Mouse (Mus musculus) mature B cell (primary cell): Measurements from ENCODE around the gene Rpl22l1.
"Not testable (repeated sequence)": the region's sequence is repeated elsewhere in the genome, so short reads cannot be mapped to it uniquely, and the experiment has no call there.

ENCODE experiments used
- in situ Hi-C: fragments of 300-500 bp; cut with MboI; formaldehyde crosslinking; loops from 2 replicates; pipeline ENCODE4 v1.14.3; 2019

Gene Rpl22l1

DNA sequence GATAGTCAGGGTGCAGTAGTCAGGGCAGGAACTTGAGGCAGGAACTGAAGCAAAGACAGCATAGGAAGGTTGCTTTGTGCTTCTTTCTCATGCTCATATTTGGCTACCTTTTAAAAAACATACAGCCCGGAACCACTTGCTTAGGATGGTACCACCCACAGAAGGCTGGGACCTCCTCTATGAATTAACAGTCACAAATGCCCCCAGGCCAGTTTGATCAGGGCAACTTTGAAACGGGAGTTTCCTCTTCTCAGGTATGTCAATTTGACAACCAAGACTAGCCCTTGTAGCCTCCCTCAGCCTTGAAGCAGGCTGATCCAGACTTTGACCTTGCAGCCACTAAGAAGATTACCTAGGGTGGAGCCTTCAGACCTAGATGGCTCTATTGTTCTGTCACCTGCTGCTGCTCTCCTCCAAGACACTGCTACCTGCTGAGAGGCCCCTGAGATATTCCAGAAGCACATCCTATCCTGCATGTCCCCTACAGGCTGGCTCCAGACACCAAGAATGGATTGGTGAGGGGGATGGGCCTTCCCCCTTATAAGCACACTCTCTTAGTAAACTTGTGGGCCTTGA is 31.6 kb downstream of the Rpl22l1 start:
- in situ Hi-C loops, result no loop called here

DNA sequence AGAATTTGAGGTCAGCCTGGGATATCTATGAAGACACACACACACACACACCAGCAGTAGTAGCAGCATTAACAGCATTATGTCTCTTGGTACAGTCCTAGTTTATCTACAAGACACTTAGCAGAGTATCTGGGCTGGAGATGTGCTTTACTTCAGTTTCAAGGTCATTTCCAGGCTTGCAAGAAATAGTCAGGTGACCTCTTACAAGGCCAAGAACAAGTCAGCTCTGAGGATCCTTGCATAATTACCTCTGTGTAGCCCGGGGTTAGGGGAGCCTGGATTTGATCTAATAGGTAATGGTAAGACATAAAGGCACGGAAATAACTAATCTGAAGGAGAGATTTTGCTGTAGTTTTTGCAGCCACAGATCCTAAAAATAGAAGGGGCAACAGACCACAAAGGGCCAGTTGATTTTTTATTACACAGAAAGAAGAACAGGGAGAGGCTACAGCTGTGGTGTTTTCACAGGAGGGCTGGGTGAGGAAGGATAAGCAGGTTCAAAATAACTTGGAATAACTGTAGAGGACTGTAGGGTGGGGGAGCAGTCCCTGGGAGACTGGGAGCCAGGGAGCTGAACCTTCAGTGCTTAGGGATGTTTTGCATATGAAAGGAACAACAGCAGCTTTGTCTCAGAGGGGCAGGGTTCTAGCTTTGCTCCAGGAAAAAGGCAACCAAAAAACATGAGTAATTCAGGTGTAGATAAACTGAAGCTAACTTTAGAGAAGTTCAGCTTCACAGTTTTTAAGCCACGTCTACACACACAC is 36.8 kb downstream of the Rpl22l1 start:
- in situ Hi-C loops, result no loop called here

DNA sequence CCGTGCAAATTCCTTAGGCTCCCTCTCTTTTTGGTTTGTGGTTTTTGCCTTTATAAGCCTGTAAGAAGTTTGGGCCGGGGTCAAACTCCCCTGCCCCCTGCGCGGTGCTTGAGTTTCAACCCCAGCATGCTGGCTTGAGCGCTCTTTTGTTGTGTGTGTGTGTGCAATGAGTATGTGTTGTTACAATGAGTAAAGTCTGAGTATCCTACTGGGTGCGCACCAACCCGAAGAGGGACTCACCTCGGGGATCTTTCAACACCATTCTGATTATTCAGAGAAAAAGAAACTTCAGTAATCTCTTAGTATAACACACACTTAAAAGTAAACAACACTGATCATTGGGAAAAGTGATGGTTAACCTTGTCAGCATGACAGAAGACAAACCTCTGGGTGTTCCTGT is 38.0 kb downstream of the Rpl22l1 start:
- in situ Hi-C loops, result no loop called here

DNA sequence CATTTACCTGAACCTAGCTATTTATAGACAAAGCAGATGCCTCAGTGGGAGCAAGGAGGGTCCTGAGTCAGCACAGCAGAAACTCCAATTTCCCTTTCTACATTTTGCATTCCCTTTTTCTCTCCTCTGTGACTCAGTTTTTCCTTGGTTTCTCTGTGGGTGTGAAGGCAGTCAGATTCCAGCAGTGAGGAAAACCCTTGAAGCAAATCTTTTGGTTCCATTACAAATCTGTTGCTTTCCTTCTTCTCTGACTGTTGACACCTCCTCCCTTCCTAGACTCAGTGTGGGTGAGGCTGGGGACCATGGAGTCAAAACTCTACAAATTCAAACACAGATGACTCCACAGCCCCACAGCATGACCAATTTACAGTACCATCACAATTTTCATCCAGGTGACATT is 41.9 kb downstream of the Rpl22l1 start:
- in situ Hi-C loops, result no loop called here

DNA sequence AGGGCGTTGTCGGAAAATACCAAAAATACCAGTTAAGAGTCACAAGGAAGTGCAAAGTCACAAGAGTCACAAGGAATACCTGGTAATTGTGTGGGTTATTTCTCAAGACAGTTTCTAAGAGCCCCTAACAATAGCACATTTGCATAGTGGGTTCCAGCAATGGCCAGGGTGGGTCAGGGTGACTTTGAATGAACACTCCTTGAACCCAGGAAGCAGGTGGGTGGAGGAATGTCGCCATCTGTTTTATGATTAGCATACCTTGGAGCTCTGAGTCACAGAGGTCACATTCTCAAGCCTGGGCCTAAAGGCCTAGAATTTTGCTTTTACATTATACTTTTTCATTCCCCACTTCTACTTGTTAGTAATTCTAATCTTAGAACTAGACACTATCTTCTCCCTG is 46.9 kb downstream of the Rpl22l1 start:
- in situ Hi-C loops, result not testable (repeated sequence)
